Mouse (Mus musculus) telencephalon, adult 2 months (tissue): Measurements from ENCODE around the gene Irf7.

Experiments used
- DNase-seq: peaks from one replicate; pipeline ENCODE4 v3.0.0-alpha.2; 2011; ENCODE audit warnings: low read depth, low spot score

The Irf7 gene

DNA sequence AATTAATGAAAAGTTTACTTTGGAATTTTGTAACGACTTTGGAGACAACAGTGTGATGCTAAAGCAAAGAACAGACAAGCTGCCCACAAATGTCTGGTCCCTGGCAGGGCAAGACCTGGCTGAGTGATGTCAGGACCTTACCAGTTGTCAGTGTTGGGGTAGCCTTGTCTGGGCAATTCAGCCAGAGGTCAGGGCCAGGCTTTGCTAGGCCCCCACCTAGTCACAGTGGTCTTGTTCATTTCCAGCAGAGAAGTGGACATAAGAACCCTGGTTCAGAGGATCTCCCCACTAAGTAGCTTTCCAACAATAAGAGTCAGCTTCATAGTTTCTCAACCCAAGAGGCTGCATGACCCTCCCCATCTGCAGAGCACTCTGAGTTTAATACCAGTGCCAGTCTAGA lies 45.9 kb downstream of the Irf7 start:
- DNase-seq = no peak

DNA sequence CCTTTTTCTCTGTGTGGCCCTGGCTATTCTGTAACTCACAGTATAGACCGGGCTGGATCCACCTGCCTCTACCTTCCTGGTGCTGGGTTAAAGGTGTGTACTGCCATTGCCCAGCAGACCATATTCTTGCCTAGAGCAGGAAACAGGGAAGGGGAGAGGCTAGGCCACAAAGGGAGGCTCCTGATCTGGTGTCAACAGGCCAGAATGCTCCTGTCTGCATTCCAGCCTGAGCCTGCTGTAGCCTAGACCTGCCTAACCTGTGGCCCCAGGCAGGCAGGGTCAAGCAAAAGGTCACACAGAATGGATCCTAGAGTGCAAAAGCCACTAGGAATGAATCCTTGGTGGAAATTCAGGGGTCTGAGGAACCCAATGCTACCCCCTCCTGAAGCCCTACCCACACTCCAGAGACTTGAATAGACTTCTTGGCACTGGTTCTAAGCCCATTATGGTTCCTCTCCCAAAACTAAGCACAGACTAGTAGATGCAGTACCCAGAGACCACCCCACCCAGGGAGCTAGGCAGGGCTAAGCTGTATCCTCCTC lies 46.7 kb downstream of the Irf7 start:
- DNase-seq = no peak

DNA sequence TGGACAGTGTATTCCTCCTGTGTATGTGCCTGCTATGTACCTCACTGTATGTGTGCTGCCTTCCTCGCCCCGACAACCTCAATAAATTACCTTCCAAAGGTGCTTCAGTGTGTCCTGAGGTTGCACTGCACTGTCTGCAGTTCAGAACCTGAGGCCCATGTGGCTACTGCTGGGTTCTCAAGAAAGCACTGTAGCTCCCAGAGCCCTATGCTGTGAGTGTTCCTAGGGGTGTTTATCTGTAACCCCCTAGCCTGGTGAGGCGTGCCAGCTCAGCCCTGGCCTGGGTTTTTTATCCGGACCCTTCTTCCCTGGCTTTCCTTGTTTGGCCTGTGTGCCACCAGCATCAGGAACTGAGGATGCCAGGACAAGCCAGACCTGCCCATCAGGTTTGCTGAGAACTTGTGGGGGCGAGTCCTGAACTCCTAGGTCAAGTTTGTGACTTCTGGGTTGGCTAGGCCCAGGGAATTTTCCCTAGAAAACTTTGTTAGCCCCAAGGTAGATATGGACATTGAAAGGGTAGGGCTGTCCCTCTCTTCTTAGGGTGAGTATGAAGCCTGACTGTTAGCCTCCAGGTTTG lies 47.6 kb downstream of the Irf7 start:
- no peak for DNase-seq

DNA sequence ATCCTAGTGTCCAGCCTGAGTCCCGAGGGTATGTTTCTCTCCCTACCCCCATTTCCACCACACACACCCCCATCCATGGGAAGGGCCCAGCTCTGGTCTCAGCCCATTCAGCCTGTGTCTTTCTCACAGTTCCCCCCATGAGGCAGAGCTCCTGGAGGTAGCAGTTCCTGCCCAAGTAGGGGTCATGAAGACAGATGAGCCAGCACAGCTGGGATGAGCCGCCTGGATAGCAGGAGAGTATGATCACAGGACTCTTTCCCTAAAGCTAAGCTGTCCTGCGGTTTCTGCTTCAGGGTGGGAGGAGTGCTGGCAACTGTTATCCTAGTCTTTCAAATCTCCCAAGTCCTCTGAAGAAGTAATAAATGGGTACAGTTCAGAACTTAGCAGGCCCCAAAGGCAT lies 48.1 kb downstream of the Irf7 start:
- no peak for DNase-seq

DNA sequence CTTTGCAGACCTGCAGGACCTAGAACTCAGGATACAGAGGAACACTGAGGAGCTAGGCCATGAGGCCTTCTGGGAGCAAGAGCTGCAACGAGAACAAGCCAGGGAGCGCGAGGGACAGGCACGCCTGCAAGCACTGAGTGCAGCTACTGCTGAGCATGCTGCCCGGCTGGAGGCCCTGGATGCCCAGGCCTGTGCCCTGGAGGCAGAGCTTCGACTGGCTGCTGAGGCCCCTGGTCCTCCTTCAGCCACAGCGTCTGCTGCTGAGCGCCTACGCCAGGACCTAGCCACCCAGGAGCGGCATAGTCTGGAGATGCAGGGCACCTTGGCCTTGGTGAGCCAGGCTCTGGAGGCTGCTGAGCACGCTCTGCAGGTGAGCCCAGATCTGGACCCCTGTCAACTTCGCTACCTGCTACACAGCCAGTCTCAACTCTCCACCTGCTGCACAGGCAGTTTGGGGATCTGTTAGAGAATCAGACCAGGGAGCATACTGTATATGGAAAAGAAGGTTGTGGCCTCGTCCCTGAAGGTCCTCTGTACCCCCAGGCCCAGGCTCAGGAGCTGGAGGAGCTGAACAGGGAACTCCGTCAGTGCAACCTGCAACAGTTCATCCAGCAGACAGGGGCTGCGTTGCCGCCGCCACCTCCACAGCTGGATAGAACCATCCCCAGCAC lies 48.8 kb downstream of the Irf7 start:
- no peak for DNase-seq

DNA sequence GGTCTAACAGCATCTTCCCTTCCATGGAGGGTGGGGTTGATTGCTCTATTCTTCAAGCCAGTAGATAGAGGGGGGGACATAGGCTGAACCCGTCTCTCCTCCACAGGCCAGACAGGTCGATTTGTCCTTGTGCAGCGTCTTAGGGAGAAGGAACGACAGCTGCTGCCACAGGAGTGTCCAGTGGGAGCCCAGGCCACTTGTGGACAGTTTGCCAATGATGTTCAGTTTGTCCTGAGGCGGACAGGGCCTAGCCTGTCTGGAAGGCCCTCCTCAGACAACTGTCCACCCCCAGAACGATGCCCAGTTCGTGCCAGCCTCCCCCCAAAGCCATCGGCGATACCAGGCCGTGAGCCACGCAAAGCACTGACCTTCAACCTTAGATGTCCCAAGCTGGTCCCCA lies 49.4 kb downstream of the Irf7 start:
- no peak for DNase-seq

DNA sequence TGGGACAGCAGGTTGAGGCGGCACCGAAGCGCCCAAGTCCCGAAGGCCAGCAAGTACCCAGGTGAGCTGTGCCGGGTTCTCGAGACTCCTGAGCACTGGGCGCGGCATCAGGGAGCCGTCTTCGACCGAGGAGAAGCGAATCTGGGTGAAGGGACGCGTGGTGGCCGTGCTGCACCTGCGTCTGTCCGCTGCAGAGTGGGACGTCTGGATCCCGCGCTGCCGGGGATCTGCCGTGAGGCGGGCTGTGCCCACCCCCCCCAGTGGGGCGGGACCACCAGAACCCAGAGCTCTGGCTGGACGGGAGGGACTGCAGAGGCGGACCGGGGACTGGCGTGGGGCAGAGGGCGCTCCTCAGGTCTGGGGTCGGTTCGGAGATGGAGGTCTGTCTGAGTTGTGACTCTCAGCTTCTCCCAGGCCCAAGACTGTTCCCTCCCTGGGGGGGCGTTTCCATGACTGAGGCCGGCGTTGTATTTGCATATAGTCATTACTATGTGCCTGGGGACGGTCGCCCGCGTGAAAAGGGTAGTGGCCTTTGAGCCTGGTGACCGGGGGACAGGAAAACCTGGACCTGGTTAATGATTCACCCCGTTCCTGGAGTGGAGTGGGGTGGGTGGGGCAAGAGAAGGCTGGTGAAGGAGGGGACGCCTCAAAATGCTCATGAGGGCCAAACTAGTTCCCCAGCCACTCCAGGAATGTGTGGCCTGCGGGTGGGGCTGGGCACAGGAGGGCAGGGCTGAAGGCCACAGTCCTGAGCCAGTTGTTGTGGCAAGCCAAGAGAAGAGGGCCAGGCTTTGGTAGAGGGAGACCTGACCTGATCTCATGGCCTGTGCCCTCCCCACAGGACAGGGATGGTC lies 50.2 kb downstream of the Irf7 start:
- no peak for DNase-seq

DNA sequence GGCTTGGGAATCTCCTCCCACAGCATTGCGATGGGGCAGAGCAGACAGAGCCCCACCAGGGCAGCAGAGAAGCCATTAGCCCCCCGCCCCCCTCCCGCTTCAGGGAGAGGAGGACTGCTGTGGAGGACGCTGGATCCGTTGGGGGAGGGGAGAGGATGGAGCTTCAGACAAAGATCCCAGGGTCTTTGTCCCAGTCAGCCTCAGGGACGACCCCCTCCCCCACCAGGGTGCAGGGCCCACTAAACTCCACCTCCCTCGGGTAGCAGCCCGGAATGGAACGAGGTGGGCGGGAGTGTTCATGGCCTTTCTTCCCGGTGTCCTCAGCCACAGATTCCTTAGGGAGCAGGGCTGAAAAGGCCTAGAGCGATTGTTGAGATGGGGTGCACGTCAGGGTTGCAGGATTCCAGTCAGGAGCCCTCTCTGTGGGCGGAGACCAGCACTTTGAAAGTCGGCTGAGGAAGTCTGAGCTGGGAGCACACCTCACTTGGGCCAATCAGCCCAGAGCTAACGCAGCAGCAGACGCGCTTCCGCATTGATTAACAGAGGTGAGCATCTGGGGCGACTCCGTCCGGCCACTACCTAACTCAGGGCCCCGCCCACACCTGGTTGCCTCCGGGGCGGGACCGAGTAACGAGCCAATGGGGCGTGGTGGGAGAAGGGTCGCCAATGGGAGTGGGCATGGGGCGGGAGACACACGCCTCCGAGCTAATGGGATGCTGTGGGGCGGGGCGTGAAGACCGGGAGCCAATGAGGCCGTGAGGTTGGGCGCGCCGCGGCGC lies 51.0 kb downstream of the Irf7 start, which contains the start of gene Rassf7:
Gene Rassf7 (plus strand): TSS at position 760 of the 779 bp plus-strand sequence.
- peak; percentile 46 for DNase-seq

DNA sequence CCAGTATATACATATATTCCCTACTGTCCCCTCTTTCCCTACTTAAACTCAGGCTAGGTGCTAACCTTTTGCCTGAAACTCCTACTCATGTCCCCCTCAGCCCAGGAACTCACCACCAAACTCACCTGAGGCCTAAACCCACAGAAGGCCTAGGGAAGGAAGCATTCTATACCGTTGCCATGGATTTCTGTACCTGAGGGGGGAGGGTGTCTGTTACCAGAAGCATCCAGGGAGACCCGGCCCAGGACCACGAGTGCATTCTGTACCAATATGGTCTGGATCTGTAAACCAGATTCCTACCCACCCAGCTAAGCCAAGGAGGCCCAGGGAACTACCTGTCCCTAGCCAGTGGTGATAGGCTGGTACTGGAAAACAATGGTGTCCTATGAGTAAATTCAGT lies 52.0 kb downstream of the Irf7 start:
- no peak for DNase-seq

DNA sequence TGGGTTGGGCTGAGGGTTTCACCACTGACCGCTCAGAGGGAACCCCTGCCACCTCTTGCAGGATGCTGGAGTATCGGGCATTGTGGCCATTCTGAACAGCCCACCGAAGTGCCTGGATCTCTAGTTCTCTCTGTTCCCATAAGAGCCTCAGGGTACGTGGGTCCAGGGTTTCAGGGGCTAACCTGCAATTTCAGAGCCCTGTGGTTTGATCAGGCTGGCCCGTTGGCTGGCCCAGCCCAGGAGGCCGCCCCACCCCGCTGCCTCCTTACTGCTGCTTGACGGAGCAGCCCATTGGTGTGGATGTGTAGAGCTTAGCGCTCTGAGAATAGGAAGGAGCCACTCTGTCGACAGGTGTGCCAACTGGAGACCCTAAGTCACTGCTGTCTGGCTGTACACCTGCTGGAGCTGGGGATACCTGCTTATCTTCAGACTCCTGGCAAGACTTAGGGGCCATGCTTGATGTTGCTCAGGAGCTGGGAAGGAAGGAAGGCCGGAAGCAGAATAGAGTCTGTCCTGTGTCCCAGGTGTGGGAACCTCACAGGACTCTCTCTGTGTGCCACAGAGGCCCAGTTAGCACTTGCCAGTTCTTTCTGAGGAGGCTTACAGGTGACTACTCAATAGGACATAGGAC lies 52.6 kb downstream of the Irf7 start, which contains the start of gene Lmntd2:
Gene Lmntd2 (minus strand): TSS at position 476 of the 631 bp plus-strand sequence.
- no peak for DNase-seq

DNA sequence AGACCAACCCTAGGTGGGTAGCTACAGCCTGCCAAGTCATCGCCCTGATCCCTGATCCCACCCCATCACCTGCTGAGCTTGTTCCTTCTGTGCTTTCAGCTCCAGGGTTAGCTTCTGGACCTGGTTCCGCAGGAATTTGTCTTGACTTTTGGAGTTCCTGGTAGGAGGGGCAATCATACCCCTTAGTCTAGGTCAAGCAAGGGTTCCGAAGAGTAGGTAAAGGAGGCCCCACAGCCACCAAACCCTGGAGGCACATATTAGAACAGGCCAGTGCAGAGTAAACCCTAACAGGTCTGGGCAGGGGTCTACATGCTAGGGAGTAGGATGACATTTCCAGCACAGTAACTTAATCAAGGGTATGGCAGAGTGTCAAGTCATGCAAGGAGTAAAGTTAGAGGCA lies 53.1 kb downstream of the Irf7 start:
- DNase-seq = no peak
